Mouse (Mus musculus) MN1 (cell line): ENCODE measurements at regions not wholly inside any gene's neighbourhood (a gene's known extent, or its start where the extent isn't known, plus 50 kb on each side); places are given as distances from the start of the nearest gene placed in this dataset.
"Not testable (repeated sequence)": the region's sequence is repeated elsewhere in the genome, so short reads cannot be mapped to it uniquely, and the experiment has no call there.

Experiments
- DNase-seq: peaks from one replicate; pipeline ENCODE4 v3.0.0-alpha.2; 2016; ENCODE audit warnings: low spot score

DNA sequence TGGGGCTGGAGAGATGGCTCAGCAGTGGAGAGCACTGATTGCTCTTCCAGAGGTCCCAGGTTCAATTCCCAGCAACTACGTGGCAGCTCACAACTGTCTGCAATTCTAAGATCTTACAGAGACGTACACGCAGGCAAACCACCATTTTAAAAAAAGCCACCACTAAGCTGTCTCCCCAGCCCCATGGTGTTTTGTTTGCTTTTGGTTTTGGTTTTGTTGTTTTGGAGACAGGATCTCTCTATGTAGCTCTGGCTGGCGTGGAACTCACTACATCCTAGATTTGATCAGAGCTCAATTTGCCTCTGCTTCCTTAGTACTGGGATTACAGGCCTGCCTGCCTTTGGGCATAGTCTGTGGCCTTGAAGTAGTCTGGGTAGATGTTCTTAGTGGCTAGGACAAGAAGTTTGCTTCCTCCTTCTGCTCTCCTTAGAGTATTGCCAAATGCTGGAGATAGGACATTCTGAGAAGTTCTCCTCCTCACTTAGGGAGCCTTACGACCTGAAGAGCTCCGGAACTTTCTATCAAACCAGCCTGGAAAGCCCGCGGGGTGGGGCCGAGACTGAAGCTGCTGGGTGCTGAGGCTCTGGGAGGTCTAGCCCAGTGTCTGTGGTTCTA is 495.4 kb upstream of the Chrm3 start:
- DNase-seq: not testable (repeated sequence)

DNA sequence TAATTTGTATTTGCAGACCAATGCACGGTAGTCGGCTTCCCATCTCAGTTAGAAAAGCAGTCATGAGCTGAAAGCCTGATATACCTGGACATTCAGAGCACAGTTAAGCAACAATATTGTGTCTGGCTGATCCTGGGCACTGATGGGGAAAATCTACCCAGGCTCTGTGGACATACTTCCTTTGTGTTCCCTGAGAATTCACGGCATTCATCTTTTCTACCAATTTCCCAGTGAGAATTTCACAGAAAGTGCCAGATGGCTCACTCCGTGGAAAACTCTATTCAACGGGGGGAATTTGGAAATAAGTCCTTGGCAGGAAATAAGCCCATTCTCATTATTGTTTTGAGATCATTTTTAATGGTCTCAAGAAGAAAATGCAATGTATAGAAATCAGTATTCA is 484.6 kb upstream of the Chrm3 start:
- no peak for DNase-seq

DNA sequence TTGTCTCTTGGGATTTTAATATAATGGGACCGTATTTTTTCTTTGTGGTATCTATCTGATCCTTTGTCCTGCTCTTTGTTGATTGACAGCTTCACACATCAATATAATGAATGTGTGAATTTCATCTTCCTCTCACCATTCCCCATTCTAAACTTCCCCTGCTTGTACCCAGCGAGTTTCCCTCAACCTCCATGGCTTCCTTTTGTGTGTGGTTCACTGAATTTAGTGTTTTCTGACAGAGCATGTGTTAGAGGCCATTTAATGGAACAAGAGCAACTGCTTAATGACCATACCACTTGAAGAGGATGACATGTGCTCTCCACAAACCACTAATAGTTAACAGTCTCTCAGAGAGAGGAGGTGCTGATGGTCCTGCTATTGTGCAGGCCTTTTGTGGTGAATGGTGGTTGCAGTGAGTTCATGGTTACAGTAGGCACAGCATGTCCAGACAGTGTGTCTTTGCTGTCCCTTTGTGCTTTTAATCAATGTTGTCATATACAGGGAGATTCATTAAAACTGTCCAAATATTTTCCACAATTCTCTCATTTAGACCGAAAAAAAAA is 438.8 kb upstream of the Chrm3 start:
- DNase-seq: no peak
